Mouse (Mus musculus) hindbrain, embryonic 12.5 days (tissue): ENCODE results near the gene Grik4. TPM values are rescaled to one million over a fixed set of nuclear protein-coding genes. Genes with fewer than 3 reads are reported as not detected.
"Not testable (repeated sequence)": the region's sequence is repeated elsewhere in the genome, so short reads cannot be mapped to it uniquely, and the experiment has no call there.

ENCODE experiments used
- ATAC-seq: fragments of 200-750 bp; cut with Nextera tagmentation; 2 replicates; pipeline ENCODE4 v1.8.0; 2017; ENCODE audit warnings: moderate TSS enrichment; ENCODE audit not compliant: low FRiP score
- H3K27ac ChIP-seq: fragments of 300-500 bp; sonication (generic); 2 replicates; pipeline ENCODE4 v1.5.1; 2016; ENCODE audit warnings: mild to moderate bottlenecking
- H3K27me3 ChIP-seq: fragments of 300-500 bp; sonication (generic); 2 replicates; pipeline ENCODE4 v1.6.1; 2016; ENCODE audit warnings: mild to moderate bottlenecking
- H3K36me3 ChIP-seq: fragments of 300-500 bp; sonication (generic); 2 replicates; pipeline ENCODE4 v1.6.1; 2016; ENCODE audit warnings: mild to moderate bottlenecking
- H3K4me1 ChIP-seq: fragments of 300-500 bp; sonication (generic); 2 replicates; pipeline ENCODE4 v1.6.1; 2016
- H3K4me2 ChIP-seq: fragments of 300-500 bp; sonication (generic); replicated peaks from 2 replicates; pipeline ENCODE4 v1.6.1; 2016; ENCODE audit warnings: mild to moderate bottlenecking
- H3K4me3 ChIP-seq: fragments of 300-500 bp; sonication (generic); 2 replicates; pipeline ENCODE4 v1.5.1; 2016; ENCODE audit warnings: mild to moderate bottlenecking
- H3K9ac ChIP-seq: fragments of 300-500 bp; sonication (generic); 2 replicates; pipeline ENCODE4 v1.6.1; 2016; ENCODE audit warnings: mild to moderate bottlenecking, moderate library complexity
- H3K9me3 ChIP-seq: fragments of 300-500 bp; sonication (generic); replicated peaks from 2 replicates; pipeline ENCODE4 v1.6.1; 2016; ENCODE audit warnings: mild to moderate bottlenecking
- WGBS: fragments of 180-500 bp; shearing (Covaris S2); methylation state at CpG from one replicate; pipeline ENCODE4 v1.1.7; 2016; 5-methylcytosine and 5-hydroxymethylcytosine counted together
- polyA plus RNA-seq: library from polyadenylated mRNA; unstranded; fragments of >200 nt; fragmentation: Nextera tagmentation; extraction: Ambion mirVana; gene quantifications from 2 replicates; pipeline ENCODE4 v1.2.1, GENCODE M21; 2016

Gene Grik4
- polyA plus RNA-seq, 1 experiment from 2014 or later = 5.6 TPM

DNA sequence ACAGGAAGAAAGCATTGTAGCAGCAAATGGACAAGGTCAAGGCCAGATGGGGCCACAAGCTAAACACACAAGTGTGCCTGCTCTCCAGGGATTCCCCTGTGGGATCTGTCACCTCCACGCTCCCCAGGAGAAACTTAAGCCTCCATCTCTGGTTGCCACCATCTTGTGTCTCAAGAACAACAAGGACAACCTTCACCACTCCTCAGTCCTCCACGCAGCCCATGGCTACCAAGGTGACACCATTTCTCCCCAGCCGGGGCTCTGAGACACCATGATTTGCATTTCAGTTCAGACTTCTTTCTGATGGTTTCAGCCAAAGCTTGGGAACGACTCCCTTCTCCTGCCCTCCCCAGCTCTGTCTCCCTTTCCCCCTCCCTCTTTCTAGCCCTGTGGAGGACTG, 152.9 kb downstream of the Grik4 start:
- no peak for ATAC-seq
- WGBS = 51% methylated on average over 4 of the region's 4 CpGs
- Histone ChIP-seq H3K4me2 (no peak overlapping the region), H3K9ac (no peak overlapping the region), H3K4me1 (peaks cover 19% of the 10 kb centered on the region), H3K27me3 (peaks cover 12% of the 10 kb centered on the region; the same call in 1 of the 2 replicates), H3K4me3 (no peak overlapping the region), H3K27ac (no peak overlapping the region), H3K36me3 (no peaks in the 10 kb centered on the region), H3K9me3 (no peaks in the 10 kb centered on the region)

DNA sequence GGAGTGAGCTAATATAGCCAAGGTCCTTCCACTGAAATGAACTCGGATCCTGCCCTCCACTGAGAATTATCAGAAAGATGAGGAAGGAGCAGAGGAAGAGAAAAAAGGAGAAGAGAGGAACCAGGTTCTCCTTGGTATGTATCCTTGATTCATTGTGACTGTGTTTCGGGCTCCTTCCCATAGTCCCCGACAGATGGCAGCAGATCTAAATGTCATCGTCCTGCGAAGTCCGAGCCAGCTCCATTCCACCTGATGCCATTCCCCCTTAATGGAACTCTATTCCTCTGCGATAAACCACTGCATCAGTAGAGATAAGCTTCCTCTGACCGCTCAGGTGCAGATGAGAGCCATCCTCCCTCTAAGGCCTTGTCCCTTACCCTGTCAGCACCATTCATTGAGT, 155.8 kb downstream of the Grik4 start:
- WGBS = 19% methylated on average over 8 of the region's 8 CpGs
- ATAC-seq = no peak

DNA sequence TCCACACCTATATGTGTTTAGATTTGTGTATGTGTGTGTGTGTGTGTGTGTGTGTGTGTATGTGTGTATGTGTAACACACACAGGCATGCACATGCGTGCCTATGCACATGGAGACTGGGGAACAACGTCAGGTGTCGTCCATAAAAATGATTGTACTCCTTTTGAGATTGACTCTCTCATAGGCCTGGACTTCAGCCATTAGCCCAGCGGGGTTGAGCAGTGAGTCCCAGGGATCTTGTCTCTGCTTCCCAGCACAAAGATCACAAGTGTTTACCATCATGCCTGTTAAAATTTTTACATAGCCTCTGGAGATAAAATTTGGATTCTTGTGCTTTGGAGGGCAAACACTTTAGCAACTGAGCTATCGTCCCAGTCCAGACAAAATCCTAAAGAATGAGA, 157.4 kb downstream of the Grik4 start:
- ATAC-seq = no peak
- H3K27me3 ChIP-seq = no peaks in the 10 kb centered on the region
- no peak overlapping the region for H3K4me2 ChIP-seq
- no peak overlapping the region for H3K4me3 ChIP-seq
- H3K4me1 ChIP-seq = peaks cover 16% of the 10 kb centered on the region
- H3K36me3 ChIP-seq = no peaks in the 10 kb centered on the region
- WGBS = 86% methylated on average over 5 of the region's 5 CpGs
- no peak overlapping the region for H3K27ac ChIP-seq
- no peaks in the 10 kb centered on the region for H3K9me3 ChIP-seq
- H3K9ac ChIP-seq = no peak overlapping the region

More for the DNA sequence above, 155.8 kb downstream of the Grik4 start:
- H3K36me3 ChIP-seq = no peaks in the 10 kb centered on the region
- H3K27me3 ChIP-seq = peaks cover 11% of the 10 kb centered on the region; the same call in 1 of the 2 replicates
- no peak overlapping the region for H3K4me2 ChIP-seq
- H3K9ac ChIP-seq = no peak overlapping the region
- H3K4me3 ChIP-seq = no peak overlapping the region
- no peak overlapping the region for H3K27ac ChIP-seq
- H3K4me1 ChIP-seq = peaks cover 24% of the 10 kb centered on the region
- H3K9me3 ChIP-seq = no peaks in the 10 kb centered on the region

DNA sequence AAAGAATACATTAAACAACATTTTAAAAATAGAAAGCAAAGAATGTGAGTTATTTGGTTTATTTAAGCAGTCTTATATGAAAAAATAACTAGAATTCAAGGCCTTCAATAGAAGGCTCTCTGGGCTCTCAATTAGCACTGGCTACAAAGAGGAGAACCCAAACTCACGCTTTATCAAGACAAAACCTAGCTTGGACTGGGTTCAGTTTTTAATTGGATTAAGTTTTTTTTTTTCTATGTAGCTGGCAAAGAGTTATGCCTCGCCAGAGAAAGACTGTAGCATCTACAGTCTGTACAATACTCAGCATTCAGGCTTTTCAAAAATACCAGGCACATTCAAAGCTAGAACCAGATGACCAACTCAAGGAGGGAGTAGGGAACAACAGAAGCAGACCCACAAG, 158.0 kb downstream of the Grik4 start:
- Histone ChIP-seq H3K9me3 (no peaks in the 10 kb centered on the region), H3K27me3 (no peaks in the 10 kb centered on the region), H3K27ac (no peak overlapping the region), H3K4me1 (peaks cover 10% of the 10 kb centered on the region), H3K36me3 (no peaks in the 10 kb centered on the region), H3K4me2 (no peak overlapping the region), H3K9ac (no peak overlapping the region), H3K4me3 (no peak overlapping the region)
- 74% methylated on average over 2 of the region's 2 CpGs for WGBS
- ATAC-seq = no peak

DNA sequence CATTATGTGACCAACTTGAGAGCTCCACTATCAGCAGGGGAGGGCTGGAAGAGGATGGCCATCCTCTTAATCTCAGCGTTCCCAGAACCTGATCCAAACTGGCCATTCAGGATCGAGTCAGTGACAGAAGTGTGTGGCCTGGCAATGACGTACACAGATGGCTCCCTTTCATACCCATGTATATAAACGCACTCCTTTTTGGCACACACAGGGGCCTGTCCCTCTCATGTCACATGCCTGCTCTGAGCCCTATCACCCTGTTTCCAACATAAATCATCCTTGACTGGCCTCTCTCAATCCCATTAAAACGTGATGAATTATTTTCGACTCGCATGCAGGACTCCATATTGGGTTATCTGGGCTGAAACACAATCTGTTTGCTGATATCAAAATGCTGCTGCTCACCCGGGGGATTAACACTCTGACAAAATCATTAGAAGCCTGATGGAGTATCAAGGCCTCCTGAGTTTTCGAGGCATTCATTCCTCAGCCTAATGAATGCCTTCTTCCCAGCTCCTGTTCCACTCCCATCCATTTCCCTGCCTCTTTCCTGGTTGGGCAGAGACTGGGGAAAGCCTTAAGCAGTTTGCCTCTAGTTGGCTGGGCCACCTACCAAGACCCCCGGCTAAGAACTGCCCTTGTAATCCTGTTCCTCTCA, 159.0 kb downstream of the Grik4 start:
- Histone ChIP-seq H3K27ac (peak overlapping the region; percentile 35), H3K9ac (no peak overlapping the region), H3K36me3 (no peaks in the 10 kb centered on the region), H3K4me1 (peaks cover 6% of the 10 kb centered on the region), H3K4me2 (no peak overlapping the region), H3K27me3 (peaks cover 2% of the 10 kb centered on the region; the same call in 1 of the 2 replicates), H3K9me3 (no peaks in the 10 kb centered on the region), H3K4me3 (no peak overlapping the region)
- 51% methylated on average over 10 of the region's 10 CpGs for WGBS
- ATAC-seq = peak; percentile 81

DNA sequence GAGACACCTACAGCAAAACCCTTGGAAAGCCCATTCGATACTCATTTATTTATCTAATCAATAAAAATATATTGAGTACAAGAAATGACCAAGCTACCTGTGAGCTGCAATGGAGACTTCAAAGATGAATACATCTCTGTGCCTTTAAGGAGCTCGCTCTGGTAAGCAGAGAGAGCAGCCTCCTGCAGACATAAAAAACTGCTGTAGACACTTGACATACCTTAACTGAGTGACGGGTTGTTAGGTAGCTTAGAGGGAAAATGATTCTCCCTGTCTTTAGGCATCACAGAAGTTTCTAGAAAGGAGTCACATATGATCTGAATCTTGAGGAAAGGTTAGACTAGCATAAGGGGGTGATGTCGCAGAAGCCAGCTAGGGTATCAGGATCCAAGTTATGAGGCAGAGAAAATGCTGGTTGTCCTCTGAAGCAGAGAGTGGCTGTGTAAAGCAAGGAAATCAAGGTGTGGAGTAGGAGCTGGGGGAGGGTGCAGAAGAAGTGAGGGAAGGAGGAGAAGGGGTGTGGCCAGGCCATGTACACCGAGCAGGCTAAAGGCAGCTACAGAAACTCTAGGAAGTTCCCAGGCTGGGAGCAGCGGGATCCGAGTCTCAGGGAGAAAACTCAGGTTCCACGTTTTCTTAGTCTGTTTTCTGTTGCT, 160.9 kb downstream of the Grik4 start:
- H3K27ac ChIP-seq = no peak overlapping the region
- WGBS = 57% methylated on average over 8 of the region's 8 CpGs

DNA sequence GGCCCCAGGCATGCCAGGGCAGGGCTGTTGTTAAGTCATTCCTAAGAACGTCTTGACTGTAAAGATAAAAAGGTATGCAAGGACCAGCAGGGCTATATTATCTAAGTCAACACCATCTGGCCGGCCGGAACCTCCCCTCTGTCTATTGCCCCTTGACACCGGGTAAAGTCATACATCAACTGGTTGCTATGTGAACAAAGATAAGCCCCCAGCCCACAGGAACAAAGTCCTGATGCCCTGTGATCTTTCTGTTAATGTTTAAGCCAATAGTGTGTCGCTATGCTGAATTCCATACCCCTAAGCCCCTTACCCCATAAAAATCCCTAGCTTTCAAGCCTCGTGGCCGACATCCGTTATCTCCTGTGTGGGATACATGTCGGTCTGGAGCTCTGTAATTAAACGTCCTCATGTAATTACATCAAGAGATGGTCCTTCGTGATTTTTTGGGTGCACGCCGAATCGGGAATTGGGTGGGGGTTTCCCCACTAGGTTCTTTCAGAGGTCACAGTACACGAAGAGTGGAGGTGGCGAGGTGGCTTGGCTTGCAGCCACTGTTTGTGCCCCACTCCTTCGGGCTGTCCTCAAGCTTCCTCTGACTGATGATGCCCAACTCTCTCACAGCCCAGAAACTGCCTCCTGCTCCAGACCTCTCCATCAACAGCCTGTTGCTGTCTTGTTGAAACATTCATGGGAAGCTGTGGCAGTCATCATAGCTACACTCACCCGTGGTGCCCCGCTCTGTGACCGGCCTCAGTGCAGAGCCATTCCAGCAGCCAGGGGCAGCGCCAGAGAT, 165.6 kb downstream of the Grik4 start:
- H3K9ac ChIP-seq, H3K4me3 ChIP-seq, H3K27me3 ChIP-seq, H3K4me1 ChIP-seq, H3K4me2 ChIP-seq, ATAC-seq, H3K36me3 ChIP-seq, H3K27ac ChIP-seq, H3K9me3 ChIP-seq: not testable (repeated sequence)
- 60% methylated on average over 21 of the region's 21 CpGs for WGBS

More for the DNA sequence above, 160.9 kb downstream of the Grik4 start:
- H3K27me3 ChIP-seq = peaks cover 3% of the 10 kb centered on the region; the same call in 1 of the 2 replicates
- H3K9me3 ChIP-seq = no peaks in the 10 kb centered on the region
- no peak overlapping the region for H3K9ac ChIP-seq
- ATAC-seq = no peak
- no peak overlapping the region for H3K4me2 ChIP-seq
- no peaks in the 10 kb centered on the region for H3K36me3 ChIP-seq
- H3K4me3 ChIP-seq = no peak overlapping the region
- H3K4me1 ChIP-seq = peaks cover 6% of the 10 kb centered on the region; the same call in 1 of the 2 replicates

DNA sequence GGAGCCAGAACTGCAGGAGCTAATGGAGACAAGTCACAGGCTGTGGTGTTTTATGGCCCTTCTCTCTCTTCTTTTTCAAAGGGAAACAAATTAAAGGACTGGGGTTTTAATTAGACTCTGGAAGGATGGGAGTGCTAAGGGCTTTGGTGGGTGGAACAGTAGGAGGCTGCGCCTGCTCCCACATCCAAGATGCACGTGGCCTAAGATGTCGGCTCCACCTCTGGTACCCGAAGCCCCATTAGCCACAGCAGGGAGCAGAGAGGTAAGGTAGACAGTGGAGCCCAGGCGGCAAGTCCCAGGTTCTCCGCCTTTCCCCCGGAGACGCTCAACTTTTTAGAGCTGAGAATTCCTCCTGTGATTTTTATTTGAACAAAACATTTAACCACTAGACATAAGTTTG, 166.4 kb downstream of the Grik4 start:
- Histone ChIP-seq H3K36me3 (no peaks in the 10 kb centered on the region), H3K27ac (no peak overlapping the region), H3K27me3 (peaks cover 3% of the 10 kb centered on the region), H3K9ac (no peak overlapping the region), H3K9me3 (no peaks in the 10 kb centered on the region), H3K4me3 (no peak overlapping the region), H3K4me1 (peaks cover 5% of the 10 kb centered on the region; the same call in 1 of the 2 replicates), H3K4me2 (no peak overlapping the region)
- WGBS = 68% methylated on average over 8 of the region's 8 CpGs
- no peak for ATAC-seq

DNA sequence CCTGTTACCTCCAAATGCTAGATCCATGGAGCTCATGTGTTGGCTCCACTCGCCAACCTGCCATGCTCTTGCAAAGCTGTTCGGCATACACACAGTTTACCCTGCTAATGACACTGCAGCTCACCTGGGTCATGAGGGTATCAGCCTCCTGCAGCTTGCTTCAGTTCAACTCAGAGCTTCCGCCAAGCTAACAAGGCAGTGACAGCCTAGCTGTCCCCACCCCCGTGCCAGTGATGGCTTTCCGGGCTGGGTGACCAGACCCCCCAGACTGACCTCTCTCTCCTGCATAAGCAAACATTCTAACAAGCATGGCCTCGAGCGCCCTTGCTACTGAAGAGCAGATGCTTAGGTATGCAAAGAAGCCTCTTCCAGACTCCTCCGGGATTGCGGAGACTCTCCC, 167.5 kb downstream of the Grik4 start:
- H3K9ac ChIP-seq = no peak overlapping the region
- peaks cover 5% of the 10 kb centered on the region; the same call in 1 of the 2 replicates for H3K4me1 ChIP-seq
- ATAC-seq = no peak
- no peaks in the 10 kb centered on the region for H3K9me3 ChIP-seq
- WGBS = 65% methylated on average over 9 of the region's 9 CpGs
- H3K4me3 ChIP-seq = no peak overlapping the region
- H3K27me3 ChIP-seq = peaks cover 3% of the 10 kb centered on the region
- H3K4me2 ChIP-seq = no peak overlapping the region
- no peaks in the 10 kb centered on the region for H3K36me3 ChIP-seq
- H3K27ac ChIP-seq = no peak overlapping the region

DNA sequence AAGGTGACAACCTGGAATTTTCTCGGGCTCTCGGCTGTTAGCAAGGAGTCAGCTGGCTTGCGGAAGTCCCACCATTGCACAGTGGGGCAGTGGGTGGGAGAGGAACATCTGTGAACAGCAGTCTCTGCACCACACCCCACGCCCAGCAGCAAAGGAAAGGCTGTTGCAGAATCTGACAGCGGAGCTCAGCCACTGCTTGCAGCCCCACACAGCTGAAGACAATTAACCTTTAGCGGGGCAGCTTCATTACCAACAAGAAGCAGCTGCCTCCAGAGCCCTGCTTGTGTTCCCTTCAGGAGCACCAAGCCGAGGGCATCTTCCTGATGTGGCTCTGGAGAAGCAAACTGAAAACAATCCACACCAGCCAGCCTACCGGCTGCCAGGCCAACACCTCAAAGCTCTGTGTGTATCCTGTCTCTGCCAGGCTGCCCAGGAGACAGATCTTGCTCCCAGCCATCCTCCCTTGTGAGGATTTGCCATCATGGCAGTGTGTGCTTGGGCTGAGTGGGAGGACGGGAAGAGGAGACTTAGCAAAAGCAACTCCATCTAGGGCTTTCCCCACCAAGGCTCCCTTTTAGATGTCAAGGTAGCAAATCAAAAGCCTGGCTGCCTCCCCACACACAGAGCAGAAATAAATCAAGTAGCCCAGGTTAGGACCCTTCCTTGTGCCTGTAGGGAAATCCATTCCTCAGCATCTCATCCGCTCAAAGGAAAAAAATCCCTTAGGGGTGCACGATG, 179.3 kb downstream of the Grik4 start:
- peak; percentile 64; the same call in 1 of the 2 replicates for ATAC-seq
- WGBS = 37% methylated on average over 11 of the region's 11 CpGs
- Histone ChIP-seq H3K9ac (no peak overlapping the region), H3K27ac (peak overlapping the region; percentile 63; the same call in 1 of the 2 replicates), H3K4me3 (no peak overlapping the region), H3K9me3 (no peaks in the 10 kb centered on the region), H3K36me3 (no peaks in the 10 kb centered on the region), H3K27me3 (peaks cover 3% of the 10 kb centered on the region; the same call in 1 of the 2 replicates), H3K4me1 (peaks cover 40% of the 10 kb centered on the region), H3K4me2 (no peak overlapping the region)

DNA sequence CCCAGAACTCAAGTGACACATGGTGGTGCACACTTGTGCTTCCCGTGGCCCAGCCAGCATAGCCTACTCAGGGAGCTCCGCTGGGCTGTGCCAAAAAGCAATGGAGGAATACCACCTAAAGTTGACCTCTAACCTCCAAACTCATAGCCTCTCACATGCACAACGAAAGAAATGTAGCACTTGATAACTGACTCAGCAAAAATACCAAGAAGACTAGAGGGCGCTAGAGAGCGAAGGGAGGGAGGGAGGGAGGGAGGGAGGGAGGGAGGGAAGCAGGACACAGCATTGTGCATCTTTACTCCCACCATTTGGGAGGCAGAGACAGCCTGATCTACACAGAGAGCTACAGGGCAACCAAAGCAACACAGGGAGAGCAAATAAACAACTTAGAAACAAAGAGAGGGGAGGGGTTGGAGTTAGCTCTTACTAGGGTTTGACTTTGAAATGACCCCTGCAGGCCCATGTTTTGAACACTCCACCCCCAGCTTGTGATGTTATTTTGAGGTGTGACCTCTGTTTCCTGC, 185.5 kb downstream of the Grik4 start:
- Histone ChIP-seq H3K27ac (no peak overlapping the region), H3K4me3 (no peak overlapping the region), H3K36me3 (no peaks in the 10 kb centered on the region), H3K9ac (no peak overlapping the region), H3K4me1 (peaks cover 23% of the 10 kb centered on the region), H3K9me3 (no peaks in the 10 kb centered on the region), H3K27me3 (peaks cover 3% of the 10 kb centered on the region; the same call in 1 of the 2 replicates), H3K4me2 (no peak overlapping the region)
- 52% methylated on average over 5 of the region's 5 CpGs for WGBS
- no peak for ATAC-seq
